Mouse (Mus musculus): ENCODE results near the gene Lyzl4. TPM values are rescaled to one million over a fixed set of nuclear protein-coding genes. Genes with fewer than 3 reads are reported as not detected.

Lyzl4 gene
- polyA plus RNA-seq, 1 experiment = 1.6 TPM

DNA sequence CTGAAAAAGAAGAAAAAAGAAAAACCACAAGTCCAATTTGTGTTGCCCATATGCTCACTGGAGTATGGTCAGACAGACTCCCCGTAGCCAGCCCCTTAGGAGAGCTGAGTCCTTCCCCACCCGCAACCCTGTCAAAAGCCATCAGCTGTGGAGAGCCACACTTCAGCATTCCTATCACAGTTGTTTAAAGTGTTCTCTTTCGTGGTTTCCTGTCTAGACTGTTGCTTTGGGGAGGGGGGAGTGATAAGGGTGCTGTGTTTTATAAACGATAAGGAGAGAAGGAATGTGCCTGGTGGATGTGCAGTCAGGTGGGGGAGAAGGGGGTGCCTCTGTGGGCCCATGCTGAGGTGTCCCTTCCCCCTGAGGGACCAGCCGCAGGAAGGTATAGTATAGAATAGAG, 28.7 kb downstream of the Lyzl4 start:
- TF ChIP-seq CTCF (IDR thresholded peaks at IDR 0.05; ENCODE audit: extremely low read depth, insufficient read depth, low read length) = no peak
- TF ChIP-seq POLR2A (IDR thresholded peaks at IDR 0.05; ENCODE audit: extremely low read depth, insufficient read depth, low read length) = no peak
- no peak overlapping the region for H3K4me3 ChIP-seq (ENCODE audit: insufficient read depth, low read length)
- H3K4me1 ChIP-seq (ENCODE audit: control insufficient read depth, insufficient read depth, low read length) = no peaks in the 10 kb centered on the region
- H3K27ac ChIP-seq (ENCODE audit: insufficient read depth, low read length) = no peak overlapping the region

DNA sequence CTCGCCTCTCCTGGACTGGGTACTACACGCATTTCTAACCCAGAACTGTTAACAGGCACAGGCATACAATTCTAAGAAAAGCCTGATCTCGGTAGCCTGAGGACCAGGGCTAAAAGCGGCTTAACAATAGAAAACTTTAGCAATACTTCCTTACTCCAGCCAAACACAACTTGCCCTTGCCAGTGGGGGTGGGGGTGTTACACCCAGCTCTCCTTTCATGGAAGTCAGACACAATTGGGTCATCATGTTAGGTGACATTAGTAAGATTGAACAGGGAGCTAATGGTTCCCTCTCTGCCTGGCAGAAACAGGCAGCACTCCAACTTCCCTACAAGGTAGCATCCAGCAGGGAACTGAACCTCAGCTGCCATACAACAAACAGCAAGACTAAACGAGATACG, 32.5 kb downstream of the Lyzl4 start:
- Histone ChIP-seq H3K4me1 (ENCODE audit: control insufficient read depth, insufficient read depth, low read length) (no peaks in the 10 kb centered on the region), H3K4me3 (ENCODE audit: insufficient read depth, low read length) (no peak overlapping the region), H3K27ac (ENCODE audit: insufficient read depth, low read length) (no peak overlapping the region)
- TF ChIP-seq CTCF (IDR thresholded peaks at IDR 0.05; ENCODE audit: extremely low read depth, insufficient read depth, low read length) = no peak
- no peak for TF ChIP-seq POLR2A (IDR thresholded peaks at IDR 0.05; ENCODE audit: extremely low read depth, insufficient read depth, low read length)

DNA sequence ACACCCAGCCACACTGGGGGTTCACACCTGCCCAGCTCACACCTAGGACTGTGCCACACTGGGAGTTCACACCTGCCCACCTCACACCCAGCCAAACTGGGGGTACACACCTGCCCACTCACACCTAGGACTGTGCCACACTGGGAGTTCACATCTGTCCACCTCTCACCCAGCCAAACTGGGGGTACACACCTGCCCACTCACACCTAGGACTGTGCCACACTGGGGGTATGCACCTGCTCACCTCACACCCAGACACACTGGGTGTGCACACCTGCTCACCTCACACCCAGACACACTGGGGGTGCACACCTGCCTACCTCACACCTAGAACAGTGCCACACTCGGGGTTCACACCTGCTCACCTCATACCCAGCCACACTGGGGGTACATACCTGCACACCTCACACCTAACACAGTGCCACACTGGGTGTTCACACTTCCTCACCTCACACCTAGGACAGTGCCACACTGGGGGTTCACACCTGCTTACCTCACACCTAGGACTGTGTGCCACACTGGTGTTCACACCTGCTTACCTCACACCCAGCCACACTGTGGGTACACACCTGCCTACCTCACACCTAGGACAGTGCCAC, 35.3 kb downstream of the Lyzl4 start:
- H3K4me1 ChIP-seq (ENCODE audit: control insufficient read depth, insufficient read depth, low read length) = peaks cover 3% of the 10 kb centered on the region
- no peak overlapping the region for H3K4me3 ChIP-seq (ENCODE audit: insufficient read depth, low read length)
- TF ChIP-seq CTCF (IDR thresholded peaks at IDR 0.05; ENCODE audit: extremely low read depth, insufficient read depth, low read length) (no peak), POLR2A (IDR thresholded peaks at IDR 0.05; ENCODE audit: extremely low read depth, insufficient read depth, low read length) (no peak)
- no peak overlapping the region for H3K27ac ChIP-seq (ENCODE audit: insufficient read depth, low read length)

DNA sequence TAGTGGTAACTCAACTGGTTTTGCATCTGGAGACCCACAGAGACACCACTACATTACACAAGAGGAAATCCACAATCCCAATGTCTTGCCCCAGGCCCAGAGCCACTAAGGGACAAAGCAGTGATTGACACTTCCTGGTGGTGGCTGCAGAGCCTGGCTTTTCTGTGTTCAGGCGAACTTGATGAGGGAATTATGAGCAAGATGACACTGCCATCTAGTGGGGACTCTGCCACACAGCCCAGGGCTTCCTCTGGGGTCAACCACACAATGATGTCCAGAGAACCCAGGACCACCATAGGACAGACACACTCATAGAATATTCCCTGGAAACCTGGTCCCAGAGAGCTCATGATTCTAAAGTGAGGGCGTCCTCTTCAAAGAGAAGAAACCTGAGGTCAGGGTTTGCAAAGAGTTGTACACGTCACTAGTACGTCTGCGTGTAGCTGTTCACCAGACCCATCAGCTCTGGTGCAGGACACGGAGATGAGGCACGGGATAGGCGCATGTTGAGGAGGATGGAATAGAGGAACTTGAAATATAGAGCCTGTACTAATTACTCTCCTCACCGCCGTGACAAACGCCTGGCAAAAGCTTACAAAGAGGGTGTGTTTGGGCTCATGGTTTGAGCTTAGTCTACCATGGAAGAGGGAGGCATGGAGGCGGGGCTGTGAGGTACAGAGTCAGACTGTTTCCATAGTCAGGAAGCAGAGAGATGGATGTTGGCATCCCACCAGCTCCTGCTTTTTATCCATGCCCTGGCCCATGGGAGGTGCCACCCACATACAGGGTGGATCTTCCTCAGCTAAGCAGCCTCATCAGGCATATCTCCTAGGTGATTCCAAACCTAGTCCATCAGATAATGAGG, 36.2 kb downstream of the Lyzl4 start:
- H3K4me3 ChIP-seq (ENCODE audit: insufficient read depth, low read length) = no peak overlapping the region
- H3K27ac ChIP-seq (ENCODE audit: insufficient read depth, low read length) = no peak overlapping the region
- peaks cover 4% of the 10 kb centered on the region for H3K4me1 ChIP-seq (ENCODE audit: control insufficient read depth, insufficient read depth, low read length)
- TF ChIP-seq CTCF (IDR thresholded peaks at IDR 0.05; ENCODE audit: extremely low read depth, insufficient read depth, low read length) (peak; percentile 93), POLR2A (IDR thresholded peaks at IDR 0.05; ENCODE audit: extremely low read depth, insufficient read depth, low read length) (no peak)

DNA sequence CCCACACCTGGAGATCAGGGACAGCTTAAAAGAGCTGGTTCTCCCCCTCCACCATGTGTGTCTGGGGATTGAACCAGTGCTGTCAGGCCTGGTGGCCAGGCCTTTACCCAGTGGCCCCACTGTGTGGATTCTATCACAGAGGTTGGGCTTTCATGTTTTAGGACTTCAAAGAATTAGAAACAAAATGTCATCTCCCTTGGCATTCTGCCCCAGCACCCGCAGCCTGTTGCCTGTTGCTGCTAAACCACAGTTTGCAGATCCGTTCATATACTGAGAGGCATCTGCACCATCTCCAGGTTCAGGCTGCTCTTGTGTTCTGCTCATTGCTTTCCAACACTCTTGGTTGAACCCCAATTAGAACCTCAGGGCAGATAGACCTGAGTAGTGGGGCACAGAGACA, 39.5 kb downstream of the Lyzl4 start:
- no peak for TF ChIP-seq POLR2A (IDR thresholded peaks at IDR 0.05; ENCODE audit: extremely low read depth, insufficient read depth, low read length)
- TF ChIP-seq CTCF (IDR thresholded peaks at IDR 0.05; ENCODE audit: extremely low read depth, insufficient read depth, low read length) = no peak
- Histone ChIP-seq H3K4me1 (ENCODE audit: control insufficient read depth, insufficient read depth, low read length) (peaks cover 8% of the 10 kb centered on the region), H3K27ac (ENCODE audit: insufficient read depth, low read length) (no peak overlapping the region), H3K4me3 (ENCODE audit: insufficient read depth, low read length) (no peak overlapping the region)

DNA sequence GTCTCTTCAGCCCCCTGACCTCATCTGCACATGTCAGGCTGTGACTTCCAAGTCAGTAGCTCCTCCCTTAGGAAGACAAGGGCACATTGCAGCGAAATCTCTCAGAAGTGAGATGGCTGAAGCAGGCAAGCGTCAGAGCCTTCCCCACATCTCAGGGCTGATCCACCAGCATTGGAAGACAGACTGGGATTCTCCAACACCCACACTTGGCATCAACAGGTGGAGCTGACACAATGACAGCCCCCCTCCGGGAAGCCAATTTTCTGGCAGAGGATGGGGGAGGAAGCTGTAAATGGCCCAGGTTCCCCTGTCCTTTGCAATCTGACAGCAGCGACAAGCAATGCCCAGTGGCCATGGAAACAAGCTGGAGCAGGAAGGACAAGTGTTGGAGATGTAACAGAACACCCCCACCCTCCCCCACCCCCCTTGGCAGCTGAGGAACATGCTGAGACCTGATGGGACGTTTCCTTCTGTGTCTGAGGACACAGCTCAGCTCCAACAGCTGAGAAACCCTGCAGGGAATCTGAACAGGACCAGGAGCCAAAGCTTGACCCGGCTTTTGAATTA, 41.0 kb downstream of the Lyzl4 start:
- TF ChIP-seq CTCF (IDR thresholded peaks at IDR 0.05; ENCODE audit: extremely low read depth, insufficient read depth, low read length) (no peak), POLR2A (IDR thresholded peaks at IDR 0.05; ENCODE audit: extremely low read depth, insufficient read depth, low read length) (no peak)
- peaks cover 8% of the 10 kb centered on the region for H3K4me1 ChIP-seq (ENCODE audit: control insufficient read depth, insufficient read depth, low read length)
- H3K4me3 ChIP-seq (ENCODE audit: insufficient read depth, low read length) = no peak overlapping the region
- H3K27ac ChIP-seq (ENCODE audit: insufficient read depth, low read length) = peak overlapping the region; percentile 74

DNA sequence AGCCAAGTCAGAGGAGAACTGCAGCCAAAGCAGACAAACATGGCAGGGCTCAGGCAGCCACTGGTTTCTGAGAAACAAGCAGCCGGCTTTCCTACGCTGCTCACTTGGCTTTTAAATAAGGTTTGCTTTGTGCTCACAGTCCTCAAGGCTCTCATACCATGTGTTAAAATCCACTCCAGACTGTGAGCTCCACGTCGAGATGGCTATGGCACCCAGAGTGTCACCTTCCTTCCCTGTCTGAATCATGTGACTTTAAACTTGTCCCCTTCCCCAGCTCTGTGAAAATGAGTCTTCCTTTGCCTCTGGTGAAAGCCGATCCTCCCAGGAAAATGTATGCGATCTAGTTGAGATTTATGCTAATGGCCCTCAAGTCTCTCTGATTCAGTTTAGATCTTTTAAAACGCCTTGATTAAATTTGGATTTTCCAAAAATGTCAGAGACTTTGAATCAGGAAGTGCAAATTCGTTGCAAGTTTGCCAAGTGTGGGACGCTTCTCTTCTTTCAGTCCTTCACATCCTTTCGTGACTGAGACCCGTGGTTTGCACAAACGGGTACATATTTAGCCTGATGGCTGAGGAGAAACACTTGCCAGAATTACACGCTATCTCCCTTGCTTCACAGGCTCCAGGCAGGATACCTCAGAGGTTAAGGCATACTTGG, 41.6 kb downstream of the Lyzl4 start:
- TF ChIP-seq POLR2A (IDR thresholded peaks at IDR 0.05; ENCODE audit: extremely low read depth, insufficient read depth, low read length) (no peak), CTCF (IDR thresholded peaks at IDR 0.05; ENCODE audit: extremely low read depth, insufficient read depth, low read length) (no peak)
- peak overlapping the region; percentile 74 for H3K27ac ChIP-seq (ENCODE audit: insufficient read depth, low read length)
- H3K4me3 ChIP-seq (ENCODE audit: insufficient read depth, low read length) = no peak overlapping the region
- peaks cover 8% of the 10 kb centered on the region for H3K4me1 ChIP-seq (ENCODE audit: control insufficient read depth, insufficient read depth, low read length)

DNA sequence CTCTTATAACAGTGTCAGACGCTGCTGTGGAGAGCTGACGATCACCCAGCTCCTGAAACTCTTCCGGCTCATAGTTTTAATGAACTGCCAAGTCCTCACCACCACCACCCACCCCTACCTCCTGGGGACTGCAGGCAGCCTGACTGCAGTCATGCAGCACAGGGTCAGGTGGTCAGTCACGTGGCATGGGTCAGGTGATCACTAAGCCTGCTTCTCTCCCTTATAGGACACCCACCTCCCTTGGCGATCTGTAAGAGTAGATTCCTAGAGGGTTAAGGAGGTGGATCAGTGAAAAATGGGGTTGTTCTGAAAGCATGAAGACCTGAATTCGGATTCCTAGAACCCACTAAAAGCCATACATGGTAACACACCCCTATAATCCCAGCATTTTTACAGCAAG, 42.3 kb downstream of the Lyzl4 start:
- Histone ChIP-seq H3K4me3 (ENCODE audit: insufficient read depth, low read length) (no peak overlapping the region), H3K27ac (ENCODE audit: insufficient read depth, low read length) (peak overlapping the region; percentile 38; the same call in 1 of the 2 replicates), H3K4me1 (ENCODE audit: control insufficient read depth, insufficient read depth, low read length) (peaks cover 8% of the 10 kb centered on the region)
- TF ChIP-seq POLR2A (IDR thresholded peaks at IDR 0.05; ENCODE audit: extremely low read depth, insufficient read depth, low read length) (no peak), CTCF (IDR thresholded peaks at IDR 0.05; ENCODE audit: extremely low read depth, insufficient read depth, low read length) (no peak)

DNA sequence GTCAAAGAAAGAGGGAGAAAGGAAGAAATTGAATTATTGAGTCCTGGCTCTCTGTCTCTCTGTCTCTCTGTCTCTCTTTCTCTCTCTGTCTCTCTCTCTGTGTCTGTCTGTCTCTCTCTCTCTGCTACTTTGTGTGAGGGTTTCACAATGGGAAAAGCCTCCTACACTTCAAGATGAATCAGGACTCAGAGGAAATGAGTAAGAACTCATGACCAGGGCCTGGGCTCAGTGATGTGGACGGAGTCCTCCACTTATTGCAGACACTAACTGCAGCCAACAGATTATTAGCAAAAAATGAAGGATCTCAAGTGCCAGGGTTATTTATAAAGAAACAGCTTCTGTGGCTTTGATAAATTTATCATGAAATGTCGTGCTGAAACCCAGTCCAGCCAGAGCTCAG, 43.8 kb downstream of the Lyzl4 start:
- TF ChIP-seq POLR2A (IDR thresholded peaks at IDR 0.05; ENCODE audit: extremely low read depth, insufficient read depth, low read length) = no peak
- H3K27ac ChIP-seq (ENCODE audit: insufficient read depth, low read length) = no peak overlapping the region

More for the DNA sequence above, 43.8 kb downstream of the Lyzl4 start:
- H3K4me1 ChIP-seq (ENCODE audit: control insufficient read depth, insufficient read depth, low read length) = peaks cover 8% of the 10 kb centered on the region
- H3K4me3 ChIP-seq (ENCODE audit: insufficient read depth, low read length) = no peak overlapping the region
